Comparison of ENCODE assay signal across 18 mouse cellular contexts in the genomic region with DNA sequence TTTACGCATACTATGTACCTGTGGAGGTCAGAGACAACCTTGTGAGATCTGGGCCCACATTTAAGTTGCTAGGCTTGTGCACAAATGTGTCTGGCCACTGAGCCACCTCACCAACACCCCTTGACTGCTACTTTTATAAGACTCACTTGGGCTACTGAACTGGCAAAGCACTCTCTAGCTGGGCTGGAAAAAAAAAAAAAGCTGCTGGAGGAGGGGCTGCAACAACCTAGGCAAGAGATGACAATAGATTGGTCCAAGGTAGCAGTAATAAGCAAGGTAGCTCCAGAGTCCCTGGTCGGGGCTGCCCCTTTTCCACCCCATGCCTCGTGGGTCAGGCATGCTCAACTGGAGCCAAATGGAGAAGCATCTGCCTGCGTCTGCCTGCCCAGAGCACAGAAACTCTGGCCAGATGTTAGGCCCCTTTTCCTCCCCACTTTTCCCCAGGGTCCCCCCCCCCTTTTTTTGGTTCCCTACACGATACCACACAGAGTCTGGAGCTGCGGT.
A peak's percentile ranks its signal among the peaks of the same experiment; 100 is the strongest.
DNase-seq lines count a peak whose midpoint lies in the region; ATAC-seq and TF ChIP-seq lines count a peak whose summit lies in the region.
"Had no signal": no experiment of that assay in that cellular context is flagged by ENCODE, and none has a peak within 500 bp of the region (broad histone marks: within the 10 kb centered on the region; RNA-seq: fewer than 3 reads in every experiment).

No protein-coding gene starts in this region.

- peak overlapping the region; percentile 83 for H3K27ac ChIP-seq in heart, embryonic 12.5 days (ENCODE audit: poor library complexity, severe bottlenecking)
- no peak overlapping the region for H3K27ac ChIP-seq in kidney, embryonic 14.5 days (ENCODE audit: low read depth, low read length)
- H3K27ac ChIP-seq in CH12.LX (ENCODE audit: insufficient read depth, low read depth), result no peak overlapping the region
- no peak overlapping the region for H3K27ac ChIP-seq in intestine, embryonic 15.5 days
- H3K27ac ChIP-seq: forebrain, embryonic 13.5 days; hindbrain, postnatal 0 days; limb, embryonic 12.5 days; midbrain, embryonic 13.5 days had no signal

- TF ChIP-seq RAD21 in CH12.LX (IDR thresholded peaks at IDR 0.05; ENCODE audit: low read depth, low read length), result no peak

- no peaks in the 10 kb centered on the region for H3K27me3 ChIP-seq in heart, embryonic 12.5 days (replicated peaks)
- no peaks in the 10 kb centered on the region for H3K27me3 ChIP-seq in kidney, embryonic 14.5 days (ENCODE audit: control insufficient read depth, insufficient read depth, low read length)
- no peaks in the 10 kb centered on the region for H3K27me3 ChIP-seq in CH12.LX (replicated peaks)
- no peaks in the 10 kb centered on the region for H3K27me3 ChIP-seq in splenic B cell, adult 2 months (ENCODE audit: control insufficient read depth, insufficient read depth, low read length, poor library complexity, severe bottlenecking)
- no peaks in the 10 kb centered on the region for H3K27me3 ChIP-seq in intestine, embryonic 15.5 days (replicated peaks)
- H3K27me3 ChIP-seq: forebrain, embryonic 13.5 days; limb, embryonic 12.5 days; liver, embryonic 13.5 days; megakaryocyte, embryonic 14.5 days; midbrain, embryonic 13.5 days had no signal

- 75% methylated on average over 6 of the region's 6 CpGs for WGBS in heart, embryonic 12.5 days
- 66% methylated on average over 6 of the region's 6 CpGs for WGBS in kidney, embryonic 14.5 days
- WGBS in intestine, embryonic 15.5 days, result 63% methylated on average over 6 of the region's 6 CpGs

- no peak for TF ChIP-seq POLR2A in CH12.LX (IDR thresholded peaks at IDR 0.05; ENCODE audit: low read depth, low read length)

- no peak overlapping the region for H3K4me3 ChIP-seq in heart, embryonic 12.5 days
- no peak overlapping the region for H3K4me3 ChIP-seq in kidney, embryonic 14.5 days (ENCODE audit: low read length)
- no peak overlapping the region for H3K4me3 ChIP-seq in CH12.LX (replicated peaks in 1 of 3; ENCODE audit: low read depth in 2 of 3, low read length in 2 of 3, poor library complexity in 1 of 3)
- H3K4me3 ChIP-seq in intestine, embryonic 15.5 days (replicated peaks), result no peak overlapping the region
- H3K4me3 ChIP-seq: forebrain, embryonic 13.5 days; limb, embryonic 12.5 days; liver, embryonic 13.5 days; megakaryocyte, embryonic 14.5 days; midbrain, embryonic 13.5 days had no signal

- no peak for DNase-seq in heart, adult 11 months
- DNase-seq in kidney, adult 9 months, result no peak
- DNase-seq in CH12.LX (ENCODE audit: extremely low read depth), result peak; percentile 59
- peak; percentile 5 for DNase-seq in splenic B cell, adult 2 months (ENCODE audit: low read depth, low spot score)
- DNase-seq: adrenal gland, postnatal 25 days; cerebellum, adult 9-10 months; kidney, postnatal 4 days; liver, embryonic 13.5 days; lung, postnatal 10 days had no signal

- peaks cover 80% of the 10 kb centered on the region for H3K4me1 ChIP-seq in heart, embryonic 12.5 days (replicated peaks)
- peaks cover 37% of the 10 kb centered on the region for H3K4me1 ChIP-seq in kidney, embryonic 14.5 days (ENCODE audit: control insufficient read depth, insufficient read depth, low read length)
- peaks cover 14 to 24% of the 10 kb centered on the region in 2 experiments for H3K4me1 ChIP-seq in CH12.LX (ENCODE audit: control insufficient read depth in 1 of 2, insufficient read depth in 2 of 2)
- peaks cover 42% of the 10 kb centered on the region for H3K4me1 ChIP-seq in intestine, embryonic 15.5 days (replicated peaks)

- H3K36me3 ChIP-seq in heart, embryonic 12.5 days, result no peaks in the 10 kb centered on the region; the same call in 1 of the 2 replicates
- H3K36me3 ChIP-seq in kidney, embryonic 14.5 days (ENCODE audit: control insufficient read depth, insufficient read depth, low read length), result no peaks in the 10 kb centered on the region
- H3K36me3 ChIP-seq in CH12.LX (replicated peaks in 1 of 2; ENCODE audit: control insufficient read depth in 1 of 2, insufficient read depth in 1 of 2, low read length in 1 of 2), result peaks cover 0 to 3% of the 10 kb centered on the region in 2 experiments
- H3K36me3 ChIP-seq in splenic B cell, adult 2 months (ENCODE audit: control insufficient read depth, insufficient read depth, low read length, poor library complexity, severe bottlenecking), result no peaks in the 10 kb centered on the region
- no peaks in the 10 kb centered on the region for H3K36me3 ChIP-seq in intestine, embryonic 15.5 days
- H3K36me3 ChIP-seq: limb, embryonic 12.5 days; liver, embryonic 13.5 days; midbrain, embryonic 13.5 days had no signal

- H3K9me3 ChIP-seq in heart, embryonic 12.5 days (replicated peaks), result no peaks in the 10 kb centered on the region
- H3K9me3 ChIP-seq in kidney, embryonic 14.5 days (ENCODE audit: control insufficient read depth, low read length), result no peaks in the 10 kb centered on the region
- no peaks in the 10 kb centered on the region for H3K9me3 ChIP-seq in CH12.LX (replicated peaks; ENCODE audit: low read length)
- H3K9me3 ChIP-seq in intestine, embryonic 15.5 days, result no peaks in the 10 kb centered on the region
- H3K9me3 ChIP-seq: forebrain, embryonic 13.5 days; limb, embryonic 12.5 days; liver, embryonic 13.5 days; megakaryocyte, embryonic 14.5 days; midbrain, embryonic 13.5 days had no signal

- no peak for TF ChIP-seq CTCF in CH12.LX (conservative IDR thresholded peaks at IDR 0.05 in 1 of 2, IDR thresholded peaks at IDR 0.05 in 1 of 2; ENCODE audit: low read depth in 2 of 2, low read length in 2 of 2)

- TF ChIP-seq EP300 in CH12.LX (IDR thresholded peaks at IDR 0.05; ENCODE audit: low read length), result peak; percentile 46

- H3K4me2 ChIP-seq in heart, embryonic 12.5 days, result no peak overlapping the region
- H3K4me2 ChIP-seq in kidney, embryonic 14.5 days (replicated peaks; ENCODE audit: low read depth, low read length), result no peak overlapping the region
- H3K4me2 ChIP-seq in CH12.LX (ENCODE audit: insufficient read depth, low read depth, poor library complexity, severe bottlenecking), result peak overlapping the region; percentile 1; the same call in 1 of the 2 replicates
- H3K4me2 ChIP-seq in intestine, embryonic 15.5 days (replicated peaks), result no peak overlapping the region
- H3K4me2 ChIP-seq: forebrain, embryonic 13.5 days; limb, embryonic 12.5 days; liver, embryonic 13.5 days; midbrain, embryonic 13.5 days had no signal

- dilution Hi-C loops in CH12.LX (cut with MboI; ENCODE audit: extremely low pct_ligation_motif_present, extremely low pct_unique_long_range_greater_than_20kb, low sequenced_read_pairs), result no loop called here

- no peak overlapping the region for H3K9ac ChIP-seq in heart, embryonic 12.5 days
- no peak overlapping the region for H3K9ac ChIP-seq in kidney, embryonic 14.5 days (ENCODE audit: low read depth, low read length)
- H3K9ac ChIP-seq in CH12.LX (ENCODE audit: insufficient read depth, low read depth), result 0 out of 2 replicates have a peak overlapping the region, but pooled peaks have one; percentile 13
- H3K9ac ChIP-seq in intestine, embryonic 15.5 days, result no peak overlapping the region
- H3K9ac ChIP-seq: forebrain, embryonic 13.5 days; limb, embryonic 12.5 days; liver, embryonic 13.5 days; midbrain, embryonic 13.5 days had no signal

- no peaks in the 10 kb centered on the region for H3K79me2 ChIP-seq in CH12.LX (replicated peaks; ENCODE audit: control insufficient read depth, extremely low read depth, insufficient read depth, poor library complexity, severe bottlenecking)

- no peak for ATAC-seq in heart, embryonic 12.5 days (ENCODE audit: insufficient number of reproducible peaks, low FRiP score)
- ATAC-seq in kidney, embryonic 14.5 days (ENCODE audit: low FRiP score, low TSS enrichment), result 0 out of 2 replicates have a peak, but pooled peaks have one; percentile 17
- no peak for ATAC-seq in intestine, embryonic 15.5 days
- ATAC-seq: forebrain, embryonic 13.5 days; hindbrain, postnatal 0 days; intestine, postnatal 0 days; midbrain, embryonic 13.5 days had no signal

- in situ Hi-C loops in CH12.LX (cut with MboI; ENCODE audit: low pct_ligation_motif_present, low pct_unique_long_range_greater_than_20kb, low sequenced_read_pairs), result no loop called here

TF ChIP-seq in CH12.LX, 34 proteins besides CTCF, POLR2A, EP300 and RAD21 (continues in another document):
- TF ChIP-seq SIN3A (IDR thresholded peaks at IDR 0.05; ENCODE audit: low read length), result no peak
- no peak for TF ChIP-seq ZKSCAN1 (IDR thresholded peaks at IDR 0.05; ENCODE audit: borderline replicate concordance, low read depth, low read length)
- TF ChIP-seq MAZ (IDR thresholded peaks at IDR 0.05; ENCODE audit: low read depth, low read length), result 0 out of 2 replicates have a peak, but pooled peaks have one; percentile 51
- TF ChIP-seq SMC3 (IDR thresholded peaks at IDR 0.05; ENCODE audit: low read depth, low read length), result no peak
- no peak for TF ChIP-seq ZMIZ1 (IDR thresholded peaks at IDR 0.05; ENCODE audit: low read depth, low read length)
- no peak for TF ChIP-seq POLR2AphosphoS2 (IDR thresholded peaks at IDR 0.05; ENCODE audit: low read depth, low read length)
- no peak for TF ChIP-seq MAFK (IDR thresholded peaks at IDR 0.05; ENCODE audit: insufficient replicate concordance, low read length)
- TF ChIP-seq MYC (IDR thresholded peaks at IDR 0.05; ENCODE audit: low read depth, low read length), result peak; percentile 52; the same call in 1 of the 2 replicates
- TF ChIP-seq CHD2 (IDR thresholded peaks at IDR 0.05; ENCODE audit: low read length), result no peak
- TF ChIP-seq KAT2A (IDR thresholded peaks at IDR 0.05; ENCODE audit: insufficient replicate concordance, low read length), result no peak
- 0 out of 2 replicates have a peak, but pooled peaks have one; percentile 28 for TF ChIP-seq UBTF (IDR thresholded peaks at IDR 0.05; ENCODE audit: low read depth, low read length)
- no peak for TF ChIP-seq NRF1 (IDR thresholded peaks at IDR 0.05; ENCODE audit: low read depth, low read length)
- no peak for TF ChIP-seq USF1 (IDR thresholded peaks at IDR 0.05; ENCODE audit: low read depth, low read length)
- no peak for TF ChIP-seq TBP (conservative IDR thresholded peaks at IDR 0.05; ENCODE audit: low read depth, low read length)
- TF ChIP-seq MAX (IDR thresholded peaks at IDR 0.05; ENCODE audit: low read length), result peak; percentile 77
- 0 out of 2 replicates have a peak, but pooled peaks have one; percentile 27 for TF ChIP-seq MEF2A (IDR thresholded peaks at IDR 0.05; ENCODE audit: borderline replicate concordance, low read depth, low read length)
- 0 out of 2 replicates have a peak, but pooled peaks have one; percentile 24 for TF ChIP-seq IRF4 (IDR thresholded peaks at IDR 0.05; ENCODE audit: low read depth, low read length)
- TF ChIP-seq MXI1 (IDR thresholded peaks at IDR 0.05; ENCODE audit: low read depth, low read length), result peak; percentile 14; the same call in 1 of the 2 replicates
- no peak for TF ChIP-seq JUN (IDR thresholded peaks at IDR 0.05; ENCODE audit: insufficient read depth, low read depth, low read length)
- TF ChIP-seq JUND (conservative IDR thresholded peaks at IDR 0.05; ENCODE audit: low read depth, low read length), result no peak
- no peak for TF ChIP-seq ZC3H11A (IDR thresholded peaks at IDR 0.05; ENCODE audit: low read depth, low read length)

Comparison
In these comparisons a context has a peak if more than half of its experiments do, and no peak if none do; other contexts are left out.
1. DNase-seq: peak in CH12.LX (single experiment) and splenic B cell, adult 2 months (single experiment); none in heart, adult 11 months (single experiment) and kidney, adult 9 months (single experiment).